Mouse (Mus musculus) ES-Bruce4 (cell line): ENCODE results near the gene Tfeb.

Source experiments
- CTCF ChIP-seq: IDR thresholded peaks from one replicate; pipeline ENCODE4 v1.8.1; 2011; ENCODE audit warnings: low read depth, low read length
- EP300 ChIP-seq: IDR thresholded peaks from 2 replicates; pipeline ENCODE4 v1.6.1; 2011; ENCODE audit warnings: low read depth, low read length; ENCODE audit not compliant: insufficient read depth
- POLR2A ChIP-seq: IDR thresholded peaks from one replicate; pipeline ENCODE4 v1.8.1; 2011; ENCODE audit warnings: low read length; ENCODE audit not compliant: insufficient read depth

- TF ChIP-seq POLR2A (no peak), CTCF (no peak), EP300 (no peak)
Observed at GRCm38 (mm10) chr17:47806230-47806629, 69.4 kb downstream of the Tfeb start.
